Mouse (Mus musculus) hindbrain, embryonic 10.5 days (tissue): Measurements from ENCODE around the gene Xirp1. TPM values are rescaled to one million over a fixed set of nuclear protein-coding genes. Genes with fewer than 3 reads are reported as not detected.
A peak's percentile ranks its signal among the peaks of the same experiment; 100 is the strongest.
"Not testable (repeated sequence)": the region's sequence is repeated elsewhere in the genome, so short reads cannot be mapped to it uniquely, and the experiment has no call there.

Experiments
- DNase-seq: peaks from one replicate; pipeline ENCODE4 v3.0.0-alpha.2; 2017; ENCODE audit warnings: low spot score
- H3K27ac ChIP-seq: fragments of 300-500 bp; sonication (generic); 2 replicates; pipeline ENCODE4 v1.5.1; 2016; ENCODE audit warnings: mild to moderate bottlenecking, moderate library complexity
- H3K27me3 ChIP-seq: fragments of 300-500 bp; sonication (generic); 2 replicates; pipeline ENCODE4 v1.6.1; 2016; ENCODE audit warnings: mild to moderate bottlenecking; ENCODE audit not compliant: poor library complexity, insufficient read depth, severe bottlenecking
- H3K36me3 ChIP-seq: fragments of 300-500 bp; sonication (generic); 2 replicates; pipeline ENCODE4 v1.6.1; 2016; ENCODE audit warnings: mild to moderate bottlenecking, moderate library complexity
- H3K4me1 ChIP-seq: fragments of 300-500 bp; sonication (generic); replicated peaks from 2 replicates; pipeline ENCODE4 v1.6.1; 2016; ENCODE audit warnings: mild to moderate bottlenecking
- H3K4me3 ChIP-seq: fragments of 300-500 bp; sonication (generic); 2 replicates; pipeline ENCODE4 v1.5.1; 2016; ENCODE audit warnings: mild to moderate bottlenecking, moderate library complexity
- H3K9me3 ChIP-seq: fragments of 300-500 bp; sonication (generic); 2 replicates; pipeline ENCODE4 v1.6.1; 2016; ENCODE audit warnings: mild to moderate bottlenecking, moderate library complexity
- WGBS: fragments of 180-500 bp; shearing (Covaris S2); methylation state at CpG from one replicate; pipeline ENCODE4 v1.1.7; 2016; 5-methylcytosine and 5-hydroxymethylcytosine counted together
- polyA plus RNA-seq: library from polyadenylated mRNA; unstranded; fragments of >200 nt; fragmentation: Nextera tagmentation; extraction: Ambion mirVana; gene quantifications from 2 replicates; pipeline ENCODE4 v1.2.1, GENCODE M21; 2016

Xirp1 gene
- polyA plus RNA-seq, 1 experiment from 2014 or later = 0.05 TPM

- peaks cover 38% of the 10 kb centered on the region for H3K27me3 ChIP-seq
- WGBS = 81% methylated on average over 5 of the region's 5 CpGs
- no peak overlapping the region for H3K27ac ChIP-seq
Measured at GRCm38 (mm10) chr9:120012781-120013180, 10.6 kb downstream of the Xirp1 start.

GRCm38 (mm10) chr9:120012161-120012560 is 11.2 kb downstream of the Xirp1 start:
- DNase-seq, H3K27ac ChIP-seq, H3K9me3 ChIP-seq, H3K36me3 ChIP-seq, H3K4me3 ChIP-seq: not testable (repeated sequence)
- H3K4me1 ChIP-seq = peaks cover 48% of the 10 kb centered on the region
- peaks cover 38% of the 10 kb centered on the region for H3K27me3 ChIP-seq
- 86% methylated on average over 6 of the region's 6 CpGs for WGBS

More at GRCm38 (mm10) chr9:120012781-120013180, 10.6 kb downstream of the Xirp1 start:
- Histone ChIP-seq H3K4me3 (no peak overlapping the region), H3K9me3 (no peaks in the 10 kb centered on the region), H3K36me3 (no peaks in the 10 kb centered on the region), H3K4me1 (peaks cover 51% of the 10 kb centered on the region)
- no peak for DNase-seq

GRCm38 (mm10) chr9:120011533-120011932 is 11.9 kb downstream of the Xirp1 start:
- Histone ChIP-seq H3K27me3 (peaks cover 38% of the 10 kb centered on the region), H3K4me1 (peaks cover 42% of the 10 kb centered on the region), H3K4me3 (peak overlapping the region; percentile 64), H3K36me3 (no peaks in the 10 kb centered on the region), H3K9me3 (no peaks in the 10 kb centered on the region), H3K27ac (peak overlapping the region; percentile 76)
- WGBS = 2% methylated on average over 10 of the region's 10 CpGs
- DNase-seq = peak; percentile 72

- H3K27me3 ChIP-seq = peaks cover 38% of the 10 kb centered on the region
- no peaks in the 10 kb centered on the region for H3K36me3 ChIP-seq
- peak overlapping the region; percentile 64 for H3K4me3 ChIP-seq
- H3K9me3 ChIP-seq = no peaks in the 10 kb centered on the region
- H3K27ac ChIP-seq = peak overlapping the region; percentile 76
- DNase-seq = peak; percentile 94
- peaks cover 38% of the 10 kb centered on the region for H3K4me1 ChIP-seq
- 2% methylated on average over 60 of the region's 60 CpGs for WGBS
Measured at GRCm38 (mm10) chr9:120010781-120011511, 12.5 kb downstream of the Xirp1 start.

GRCm38 (mm10) chr9:120009871-120010270 is 13.5 kb downstream of the Xirp1 start:
- 94% methylated on average over 3 of the region's 3 CpGs for WGBS
- DNase-seq = no peak
- H3K4me1 ChIP-seq = peaks cover 32% of the 10 kb centered on the region
- no peak overlapping the region for H3K4me3 ChIP-seq
- peaks cover 37% of the 10 kb centered on the region for H3K27me3 ChIP-seq
- no peaks in the 10 kb centered on the region for H3K9me3 ChIP-seq
- no peaks in the 10 kb centered on the region for H3K36me3 ChIP-seq
- no peak overlapping the region for H3K27ac ChIP-seq

- Histone ChIP-seq H3K9me3 (no peaks in the 10 kb centered on the region), H3K4me3 (no peak overlapping the region), H3K27me3 (peaks cover 33% of the 10 kb centered on the region), H3K4me1 (peaks cover 27% of the 10 kb centered on the region), H3K36me3 (no peaks in the 10 kb centered on the region), H3K27ac (no peak overlapping the region)
- 82% methylated on average over 7 of the region's 7 CpGs for WGBS
- DNase-seq = no peak
Measured at GRCm38 (mm10) chr9:120009226-120009841, 14.1 kb downstream of the Xirp1 start.

- H3K27ac ChIP-seq = no peak overlapping the region
- H3K4me3 ChIP-seq = no peak overlapping the region
- peaks cover 23% of the 10 kb centered on the region for H3K27me3 ChIP-seq
- no peaks in the 10 kb centered on the region for H3K9me3 ChIP-seq
- peaks cover 25% of the 10 kb centered on the region for H3K4me1 ChIP-seq
- no peak for DNase-seq
- WGBS = 91% methylated on average over 1 of the region's 1 CpGs
- H3K36me3 ChIP-seq = no peaks in the 10 kb centered on the region
Measured at GRCm38 (mm10) chr9:120007833-120008232, 15.6 kb downstream of the Xirp1 start.

GRCm38 (mm10) chr9:120005936-120006335 is 17.5 kb downstream of the Xirp1 start:
- DNase-seq = no peak

GRCm38 (mm10) chr9:120002893-120003292 is 20.5 kb downstream of the Xirp1 start:
- Histone ChIP-seq H3K4me1 (peaks cover 24% of the 10 kb centered on the region), H3K9me3 (no peaks in the 10 kb centered on the region), H3K27ac (no peak overlapping the region), H3K4me3 (no peak overlapping the region), H3K27me3 (peaks cover 18% of the 10 kb centered on the region; the same call in 1 of the 2 replicates), H3K36me3 (no peaks in the 10 kb centered on the region)
- 77% methylated on average over 5 of the region's 5 CpGs for WGBS
- DNase-seq = no peak

More at GRCm38 (mm10) chr9:120005936-120006335, 17.5 kb downstream of the Xirp1 start:
- no peak overlapping the region for H3K4me3 ChIP-seq
- H3K27ac ChIP-seq = no peak overlapping the region
- peaks cover 24% of the 10 kb centered on the region; the same call in 1 of the 2 replicates for H3K27me3 ChIP-seq
- H3K4me1 ChIP-seq = peaks cover 30% of the 10 kb centered on the region
- H3K36me3 ChIP-seq = no peaks in the 10 kb centered on the region
- 68% methylated on average over 3 of the region's 3 CpGs for WGBS
- no peaks in the 10 kb centered on the region for H3K9me3 ChIP-seq

GRCm38 (mm10) chr9:120001945-120002725 is 21.3 kb downstream of the Xirp1 start:
- WGBS = 11% methylated on average over 31 of the region's 31 CpGs
- Histone ChIP-seq H3K27me3 (peaks cover 18% of the 10 kb centered on the region; the same call in 1 of the 2 replicates), H3K27ac (peak overlapping the region; percentile 84), H3K4me1 (peaks cover 24% of the 10 kb centered on the region), H3K36me3 (no peaks in the 10 kb centered on the region), H3K9me3 (no peaks in the 10 kb centered on the region), H3K4me3 (peak overlapping the region; percentile 54)
- DNase-seq = peak; percentile 83

- WGBS = 82% methylated on average over 5 of the region's 5 CpGs
- Histone ChIP-seq H3K27ac (no peak overlapping the region), H3K4me3 (no peak overlapping the region), H3K9me3 (no peaks in the 10 kb centered on the region), H3K4me1 (peaks cover 21% of the 10 kb centered on the region), H3K36me3 (no peaks in the 10 kb centered on the region), H3K27me3 (peaks cover 18% of the 10 kb centered on the region; the same call in 1 of the 2 replicates)
- no peak for DNase-seq
Measured at GRCm38 (mm10) chr9:120000761-120001160, 22.6 kb downstream of the Xirp1 start.

GRCm38 (mm10) chr9:119999636-120000035 is 23.8 kb downstream of the Xirp1 start:
- no peaks in the 10 kb centered on the region for H3K36me3 ChIP-seq
- H3K4me1 ChIP-seq = peaks cover 19% of the 10 kb centered on the region
- WGBS = 81% methylated on average over 6 of the region's 6 CpGs
- no peak overlapping the region for H3K4me3 ChIP-seq
- H3K9me3 ChIP-seq = no peaks in the 10 kb centered on the region
- H3K27ac ChIP-seq = no peak overlapping the region
- H3K27me3 ChIP-seq = peaks cover 18% of the 10 kb centered on the region; the same call in 1 of the 2 replicates
- DNase-seq = no peak
